Mouse (Mus musculus): ENCODE results near the gene Chrm3.

Chrm3 gene

DNA sequence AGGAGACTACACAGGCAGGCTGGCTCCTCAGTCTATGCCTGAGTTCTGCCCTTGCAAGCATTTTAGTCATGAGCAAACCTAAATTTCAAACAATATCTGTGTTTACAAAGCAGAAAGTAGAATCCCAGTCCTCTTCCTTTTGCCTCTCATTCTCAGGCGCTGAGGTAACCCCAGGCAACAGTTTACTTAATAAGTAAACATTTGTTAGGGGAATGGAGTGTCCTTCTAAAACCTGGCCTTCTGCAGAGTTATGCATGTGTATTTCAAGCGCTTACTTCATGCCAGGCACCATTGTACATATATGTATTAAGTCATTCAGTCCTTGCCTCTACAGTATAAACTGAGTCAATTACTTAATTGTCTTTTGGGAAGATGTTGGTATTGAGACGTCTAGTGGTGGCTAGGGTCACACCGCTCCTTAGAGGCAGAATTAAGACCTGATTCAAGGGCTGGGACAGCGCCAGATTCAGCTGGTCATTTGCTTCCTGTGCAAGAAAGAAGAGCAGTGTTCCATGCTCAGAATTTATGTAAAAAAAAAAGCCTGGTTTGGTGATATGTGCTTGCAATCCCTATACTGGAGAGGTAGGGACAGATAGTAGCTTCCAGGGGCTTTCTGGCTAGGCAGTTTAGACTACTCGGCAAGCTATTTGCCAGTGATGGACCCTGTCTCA is 474.0 kb downstream of the Chrm3 start:
- in situ Hi-C loops (cut with MboI; ENCODE audit: low pct_unique_long_range_greater_than_20kb in 1 of 2, low sequenced_read_pairs in 2 of 2, unreplicated experiment in 1 of 2) = loop anchor here in 1 of 2 experiments (25.0 kb wide), 2 partner anchors 476 to 651 kb away; partner anchors contain the start of gene Chrm3

DNA sequence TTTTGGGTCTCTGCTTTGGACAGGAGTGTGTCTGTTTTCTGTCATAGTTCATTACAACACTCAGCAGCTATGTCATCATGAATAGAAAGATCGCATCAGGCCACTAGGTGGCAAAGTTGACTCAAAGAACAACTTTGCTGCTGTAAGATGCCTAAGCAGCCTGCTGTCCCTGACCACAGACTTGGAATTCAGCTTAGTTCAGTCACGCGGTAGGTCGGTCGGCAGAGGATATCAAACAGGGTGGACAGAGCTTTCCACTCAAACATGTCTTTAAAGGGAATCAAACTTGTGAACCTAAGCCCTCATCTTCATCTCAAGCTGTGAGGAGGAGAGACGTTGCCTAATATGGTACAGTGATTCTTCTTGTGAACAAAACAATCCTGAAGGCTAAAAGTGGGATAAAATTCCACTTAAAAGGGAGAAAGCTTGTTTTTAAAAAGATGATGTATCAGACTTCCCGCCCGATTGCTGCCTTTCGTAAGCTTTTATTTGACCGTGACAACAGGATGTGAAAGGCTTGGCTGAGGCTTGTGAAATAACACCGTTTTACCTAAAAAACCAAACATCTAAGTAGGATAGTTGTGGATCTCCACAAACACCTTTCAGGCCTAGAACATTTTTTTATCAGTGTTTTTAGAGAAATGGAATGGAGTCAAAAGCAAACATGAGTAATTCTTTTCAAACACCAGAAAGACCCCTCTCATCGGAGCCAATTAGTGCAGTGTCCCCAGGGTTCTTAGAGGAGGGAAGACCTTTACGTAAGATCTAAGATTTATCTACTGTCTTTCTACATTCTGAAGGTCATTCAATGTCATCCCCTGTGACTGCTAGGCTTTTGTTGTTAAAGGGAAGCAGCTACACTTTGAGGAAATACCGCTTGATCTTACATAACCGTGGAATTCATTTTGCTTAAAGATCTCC is 478.0 kb downstream of the Chrm3 start:
- in situ Hi-C loops (cut with MboI; ENCODE audit: low pct_unique_long_range_greater_than_20kb in 1 of 2, low sequenced_read_pairs in 2 of 2, unreplicated experiment in 1 of 2) = loop anchor here in 1 of 2 experiments (25.0 kb wide), 2 partner anchors 480 to 655 kb away; partner anchors contain the start of gene Chrm3

DNA sequence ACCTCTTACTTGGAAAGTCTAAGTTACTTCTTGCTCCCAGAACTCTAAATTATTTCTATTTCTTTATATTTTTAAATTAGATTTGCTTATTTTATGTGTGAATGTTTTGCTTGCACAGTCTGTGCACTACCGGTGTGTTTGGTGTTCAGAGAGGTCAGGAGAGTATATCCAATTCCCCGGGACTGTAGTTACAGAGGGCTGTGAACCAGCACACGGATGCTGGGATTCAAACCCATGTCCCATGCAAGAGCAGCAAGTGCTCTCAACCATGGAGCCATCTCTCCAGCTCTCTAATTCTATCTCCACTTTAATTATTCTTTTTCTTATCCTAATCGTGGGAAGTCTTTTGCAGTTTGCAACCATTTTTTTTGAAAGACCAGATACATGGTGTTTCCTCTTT is 478.7 kb downstream of the Chrm3 start:
- in situ Hi-C loops (cut with MboI; ENCODE audit: low pct_unique_long_range_greater_than_20kb in 1 of 2, low sequenced_read_pairs in 2 of 2, unreplicated experiment in 1 of 2) = loop anchor here in 1 of 2 experiments (25.0 kb wide), 2 partner anchors 480 to 655 kb away; partner anchors contain the start of gene Chrm3

GRCm38 (mm10) chr13:9880401-9880800 is 480.2 kb downstream of the Chrm3 start:
- in situ Hi-C loops (cut with MboI; ENCODE audit: low pct_unique_long_range_greater_than_20kb in 1 of 2, low sequenced_read_pairs in 2 of 2, unreplicated experiment in 1 of 2) = loop anchor here in 1 of 2 experiments (25.0 kb wide), 2 partner anchors 482 to 657 kb away; partner anchors contain the start of gene Chrm3

GRCm38 (mm10) chr13:9878596-9879010 is 482.0 kb downstream of the Chrm3 start:
- in situ Hi-C loops (cut with MboI; ENCODE audit: low pct_unique_long_range_greater_than_20kb in 1 of 2, low sequenced_read_pairs in 2 of 2, unreplicated experiment in 1 of 2) = loop anchor here in 1 of 2 experiments (25.0 kb wide), 2 partner anchors 484 to 659 kb away; partner anchors contain the start of gene Chrm3

DNA sequence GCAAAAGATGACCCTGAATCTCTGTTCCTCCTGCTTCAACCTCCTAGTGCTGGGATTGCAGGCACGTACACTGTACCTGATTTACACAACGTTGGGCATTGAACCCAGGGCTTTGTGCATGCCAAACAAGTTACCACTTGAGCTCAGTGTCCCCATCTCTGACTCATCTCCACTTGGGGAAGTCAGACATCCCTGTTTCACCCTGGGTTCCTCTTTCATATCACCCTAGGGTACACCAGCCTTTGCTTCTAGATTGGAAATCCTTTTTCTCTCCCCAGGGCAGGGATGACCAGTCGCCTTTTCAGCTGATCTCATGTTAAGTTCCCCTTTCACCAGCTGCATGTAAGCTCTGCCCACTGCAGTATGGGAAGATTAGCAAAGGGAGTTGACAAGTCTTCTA is 487.3 kb downstream of the Chrm3 start:
- in situ Hi-C loops (cut with MboI; ENCODE audit: low pct_unique_long_range_greater_than_20kb in 1 of 2, low sequenced_read_pairs in 2 of 2, unreplicated experiment in 1 of 2) = no loop called here

DNA sequence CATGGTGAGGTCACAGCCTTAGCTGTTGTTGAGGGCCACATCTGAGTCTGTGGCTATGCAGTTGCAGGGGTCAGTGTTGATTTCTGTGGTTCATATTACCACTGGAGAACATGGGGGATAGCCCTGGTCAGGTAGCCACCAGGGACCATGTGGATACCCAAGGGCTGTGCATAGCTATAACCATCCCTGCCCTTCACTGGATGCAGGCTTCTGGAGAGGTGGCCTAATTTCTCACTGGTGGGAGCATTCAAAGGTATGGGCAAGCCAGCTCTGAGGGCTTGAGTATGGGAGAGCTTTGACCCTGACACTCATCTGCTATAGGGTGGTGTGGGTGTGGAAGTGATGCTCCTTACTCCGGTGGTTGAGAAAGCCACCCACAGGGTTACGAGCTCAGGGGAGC is 494.5 kb downstream of the Chrm3 start:
- in situ Hi-C loops (cut with MboI; ENCODE audit: low pct_unique_long_range_greater_than_20kb in 1 of 2, low sequenced_read_pairs in 2 of 2, unreplicated experiment in 1 of 2) = no loop called here

DNA sequence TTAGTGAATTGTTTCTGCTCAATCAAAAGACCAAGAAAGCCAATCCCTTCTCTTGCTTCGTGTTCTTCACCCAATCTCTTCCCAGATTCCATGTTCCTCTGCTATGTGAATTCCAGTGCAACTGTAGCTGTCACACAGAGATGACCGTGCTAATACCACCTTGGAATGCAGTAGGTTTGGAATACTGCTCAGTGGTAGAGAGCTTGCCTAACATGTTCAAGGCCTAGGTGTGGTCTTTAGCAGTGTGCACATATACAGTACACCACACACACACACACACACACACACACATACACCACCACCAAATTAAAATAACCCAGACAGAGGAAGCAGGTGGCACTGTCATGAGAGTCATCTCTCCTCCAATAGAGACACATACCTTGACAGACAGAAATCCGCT is 513.1 kb downstream of the Chrm3 start:
- in situ Hi-C loops (cut with MboI; ENCODE audit: low pct_unique_long_range_greater_than_20kb in 1 of 2, low sequenced_read_pairs in 2 of 2, unreplicated experiment in 1 of 2) = loop anchor here (5.0 to 25.0 kb wide), 3 partner anchors 385 to 665 kb away; no protein-coding TSS in a partner anchor

- in situ Hi-C loops (cut with MboI; ENCODE audit: low pct_unique_long_range_greater_than_20kb in 1 of 2, low sequenced_read_pairs in 2 of 2, unreplicated experiment in 1 of 2) = loop anchor here (5.0 to 25.0 kb wide), 3 partner anchors 384 to 664 kb away; no protein-coding TSS in a partner anchor
These were observed 513.9 kb downstream of the Chrm3 start for GRCm38 (mm10) chr13:9846543-9847434.

DNA sequence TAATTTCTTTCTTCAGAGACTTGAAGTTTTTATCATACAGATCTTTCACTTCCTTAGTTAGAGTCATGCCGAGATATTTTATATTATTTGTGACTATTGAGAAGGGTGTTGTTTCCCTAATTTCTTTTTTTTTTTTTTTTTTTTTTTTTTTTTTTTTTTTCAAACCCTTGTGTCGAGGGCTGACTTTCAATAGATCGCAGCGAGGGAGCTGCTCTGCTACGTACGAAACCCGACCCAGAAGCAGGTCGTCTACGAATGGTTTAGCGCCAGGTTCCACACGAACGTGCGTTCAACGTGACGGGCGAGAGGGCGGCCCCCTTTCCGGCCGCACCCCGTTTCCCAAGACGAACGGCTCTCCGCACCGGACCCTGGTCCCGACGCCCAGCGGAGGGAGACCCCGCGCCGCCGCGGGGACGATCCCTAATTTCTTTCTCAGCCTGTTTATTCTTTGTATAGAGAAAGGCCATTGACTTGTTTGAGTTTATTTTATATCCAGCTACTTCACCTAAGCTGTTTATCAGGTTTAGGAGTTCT is 526.4 kb downstream of the Chrm3 start:
- in situ Hi-C loops (cut with MboI; ENCODE audit: low pct_unique_long_range_greater_than_20kb in 1 of 2, low sequenced_read_pairs in 2 of 2, unreplicated experiment in 1 of 2) = loop anchor here in 1 of 2 experiments (25.0 kb wide), 1 partner anchor 372 kb away; no protein-coding TSS in a partner anchor

GRCm38 (mm10) chr13:9826227-9826626 is 534.4 kb downstream of the Chrm3 start:
- in situ Hi-C loops (cut with MboI; ENCODE audit: low pct_unique_long_range_greater_than_20kb in 1 of 2, low sequenced_read_pairs in 2 of 2, unreplicated experiment in 1 of 2) = loop anchor here in 1 of 2 experiments (25.0 kb wide), 1 partner anchor 364 kb away; no protein-coding TSS in a partner anchor

Measured in mouse embryonic stem cell (cell line).